Mouse (Mus musculus) large intestine, adult 2 months (tissue): ENCODE measurements around the gene Gm20388. TPM values are rescaled to one million over a fixed set of nuclear protein-coding genes. Genes with fewer than 3 reads are reported as not detected.

Experiments
- DNase-seq: peaks from one replicate; pipeline ENCODE4 v3.0.0-alpha.2; 2012; ENCODE audit warnings: low read depth, low spot score
- WGBS: fragments of 180-500 bp; shearing (Covaris S2); methylation state at CpG from one replicate; pipeline ENCODE4 v1.1.7; 2018; 5-methylcytosine and 5-hydroxymethylcytosine counted together
- polyA plus RNA-seq: library from polyadenylated mRNA; depleted of rRNA; stranded (reverse); fragments of >200 nt; gene quantifications from 2 replicates; pipeline ENCODE4 v1.2.3, GENCODE M21; 2012

Gene Gm20388
- polyA plus RNA-seq, 1 experiment, result 31.5 TPM

GRCm38 (mm10) chr8:121551065-121551985 lies 1640.7 kb downstream of the Gm20388 start:
- WGBS, result 72% methylated on average over 24 of the region's 24 CpGs
- no peak for DNase-seq

GRCm38 (mm10) chr8:121552506-121552905 lies 1641.9 kb downstream of the Gm20388 start:
- WGBS, result 70% methylated on average over 9 of the region's 9 CpGs
- no peak for DNase-seq

- 95% methylated on average over 32 of the region's 32 CpGs for WGBS
- no peak for DNase-seq
These were observed 1643.3 kb downstream of the Gm20388 start for GRCm38 (mm10) chr8:121553831-121554475.

- WGBS, result 85% methylated on average over 11 of the region's 11 CpGs
- no peak for DNase-seq
These were observed 1647.1 kb downstream of the Gm20388 start for GRCm38 (mm10) chr8:121557746-121558145.

- DNase-seq, result no peak
- WGBS, result 89% methylated on average over 16 of the region's 16 CpGs
These were observed 1647.9 kb downstream of the Gm20388 start for GRCm38 (mm10) chr8:121558538-121558937.

GRCm38 (mm10) chr8:121559801-121560200 lies 1649.2 kb downstream of the Gm20388 start:
- no peak for DNase-seq
- WGBS, result 90% methylated on average over 12 of the region's 12 CpGs

- WGBS, result 93% methylated on average over 7 of the region's 7 CpGs
These were observed 1649.9 kb downstream of the Gm20388 start for GRCm38 (mm10) chr8:121560432-121561100.

GRCm38 (mm10) chr8:121561636-121562345 lies 1651.2 kb downstream of the Gm20388 start:
- WGBS, result 65% methylated on average over 16 of the region's 16 CpGs
- no peak for DNase-seq

More at GRCm38 (mm10) chr8:121560432-121561100, 1649.9 kb downstream of the Gm20388 start:
- no peak for DNase-seq

GRCm38 (mm10) chr8:121562941-121563351 lies 1652.3 kb downstream of the Gm20388 start:
- no peak for DNase-seq
- WGBS, result 26% methylated on average over 9 of the region's 9 CpGs

GRCm38 (mm10) chr8:121563701-121564100 lies 1653.1 kb downstream of the Gm20388 start:
- no peak for DNase-seq
- 67% methylated on average over 6 of the region's 6 CpGs for WGBS

GRCm38 (mm10) chr8:121568321-121568720 lies 1657.7 kb downstream of the Gm20388 start:
- 71% methylated on average over 6 of the region's 6 CpGs for WGBS
- DNase-seq, result no peak

GRCm38 (mm10) chr8:121570335-121570734 lies 1659.7 kb downstream of the Gm20388 start:
- WGBS, result 77% methylated on average over 21 of the region's 21 CpGs
- DNase-seq, result no peak

- WGBS, result 90% methylated on average over 17 of the region's 17 CpGs
These were observed 1660.2 kb downstream of the Gm20388 start for GRCm38 (mm10) chr8:121570801-121571200.

GRCm38 (mm10) chr8:121572121-121572520 lies 1661.5 kb downstream of the Gm20388 start:
- WGBS, result 86% methylated on average over 7 of the region's 7 CpGs
- DNase-seq, result no peak

More at GRCm38 (mm10) chr8:121570801-121571200, 1660.2 kb downstream of the Gm20388 start:
- no peak for DNase-seq

- 6% methylated on average over 3 of the region's 3 CpGs for WGBS
- DNase-seq, result peak; percentile 74
These were observed 1662.6 kb downstream of the Gm20388 start for GRCm38 (mm10) chr8:121573275-121573674.

- no peak for DNase-seq
- 42% methylated on average over 3 of the region's 3 CpGs for WGBS
These were observed 1665.0 kb downstream of the Gm20388 start for GRCm38 (mm10) chr8:121575661-121576060.

- under 1% methylated on average over 44 of the region's 44 CpGs for WGBS
These were observed 1667.4 kb downstream of the Gm20388 start for GRCm38 (mm10) chr8:121577751-121578675.

GRCm38 (mm10) chr8:121578676-121579451 lies 1668.2 kb downstream of the Gm20388 start, which contains the start of gene Fbxo31:
Gene Fbxo31 (minus strand): TSS chr8:121578806.
- 1% methylated on average over 63 of the region's 63 CpGs for WGBS

More at GRCm38 (mm10) chr8:121577751-121578675, 1667.4 kb downstream of the Gm20388 start:
- DNase-seq, result no peak

More at GRCm38 (mm10) chr8:121578676-121579451, 1668.2 kb downstream of the Gm20388 start, which contains the start of gene Fbxo31:
- peak; percentile 78 for DNase-seq
